Mouse (Mus musculus): ENCODE measurements around the gene 1700028K03Rik.

Gene 1700028K03Rik

DNA sequence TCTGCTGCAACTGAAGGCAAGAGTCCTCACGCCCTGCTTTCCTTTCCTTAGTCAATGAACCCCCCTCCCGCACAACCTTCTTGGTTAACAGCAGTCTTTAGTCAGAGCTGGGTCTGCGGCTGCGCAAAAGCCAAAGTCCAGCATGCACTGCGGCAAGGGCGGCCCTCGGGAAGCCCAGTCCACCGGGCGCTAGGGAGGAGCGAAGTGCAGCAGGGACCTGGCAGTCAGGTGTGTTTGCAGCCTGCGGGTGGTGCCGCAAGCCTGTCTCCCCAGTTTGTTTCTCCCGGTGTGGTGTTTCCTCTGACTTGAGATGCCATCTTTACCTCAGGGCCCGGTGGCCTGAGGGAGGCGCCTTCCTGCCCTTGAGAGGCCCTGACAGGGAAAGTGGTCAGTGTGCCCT lies at the start of gene 1700028K03Rik:
1700028K03Rik (plus strand) TSS at position 129 of the 400 bp plus-strand sequence.
- no peak for ATAC-seq (ENCODE audit: low TSS enrichment)

DNA sequence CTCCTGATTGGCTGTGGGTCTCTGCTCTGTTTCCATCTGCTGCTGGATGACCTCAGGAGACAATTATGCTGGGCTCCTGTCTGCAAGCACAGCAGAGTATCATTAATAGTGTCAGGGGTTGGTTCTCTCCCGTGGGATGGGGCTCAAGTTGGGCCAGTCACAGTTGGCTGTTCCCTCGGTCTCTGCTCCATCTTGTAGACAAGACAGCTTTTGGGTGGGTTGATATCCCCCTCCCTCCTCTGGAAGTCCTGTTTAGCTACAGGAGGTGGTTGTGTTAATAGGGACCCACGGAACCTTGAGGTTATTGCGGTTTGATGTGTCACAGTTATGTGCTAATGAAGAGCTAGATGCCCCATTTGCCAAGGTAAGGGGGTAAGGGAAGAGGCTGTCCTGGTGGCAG lies 45.5 kb upstream of the 1700028K03Rik start:
- no peak for ATAC-seq (ENCODE audit: low TSS enrichment)

GRCm38 (mm10) chr5:107491036-107491435 lies 43.5 kb upstream of the 1700028K03Rik start:
- no peak for ATAC-seq (ENCODE audit: low TSS enrichment)

DNA sequence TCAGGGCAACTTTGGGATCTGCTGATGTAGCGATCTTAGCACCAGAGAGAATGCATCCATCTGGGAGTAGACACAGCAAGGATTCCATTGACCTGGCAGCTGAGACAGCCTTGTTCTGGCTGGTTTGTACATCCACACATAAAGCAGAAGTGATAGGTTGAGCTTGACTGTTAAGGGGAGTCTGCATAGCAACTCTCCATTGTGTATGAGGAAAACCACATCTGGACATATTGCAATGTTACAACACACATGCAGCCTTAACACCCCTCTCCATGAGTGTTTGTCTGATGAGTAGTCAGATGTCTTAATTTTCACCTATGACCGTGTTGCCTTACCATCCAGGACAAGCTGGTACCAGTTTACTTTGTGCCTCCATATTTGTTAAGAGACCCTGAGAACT lies 42.0 kb upstream of the 1700028K03Rik start:
- ATAC-seq (ENCODE audit: low TSS enrichment): no peak

- ATAC-seq (ENCODE audit: low TSS enrichment): no peak
These were observed 39.8 kb upstream of the 1700028K03Rik start for GRCm38 (mm10) chr5:107494759-107495158.

GRCm38 (mm10) chr5:107496047-107496446 lies 38.5 kb upstream of the 1700028K03Rik start:
- no peak for ATAC-seq (ENCODE audit: low TSS enrichment)

- peak; percentile 95 for ATAC-seq (ENCODE audit: low TSS enrichment)
These were observed 36.7 kb upstream of the 1700028K03Rik start for GRCm38 (mm10) chr5:107497519-107498501.

DNA sequence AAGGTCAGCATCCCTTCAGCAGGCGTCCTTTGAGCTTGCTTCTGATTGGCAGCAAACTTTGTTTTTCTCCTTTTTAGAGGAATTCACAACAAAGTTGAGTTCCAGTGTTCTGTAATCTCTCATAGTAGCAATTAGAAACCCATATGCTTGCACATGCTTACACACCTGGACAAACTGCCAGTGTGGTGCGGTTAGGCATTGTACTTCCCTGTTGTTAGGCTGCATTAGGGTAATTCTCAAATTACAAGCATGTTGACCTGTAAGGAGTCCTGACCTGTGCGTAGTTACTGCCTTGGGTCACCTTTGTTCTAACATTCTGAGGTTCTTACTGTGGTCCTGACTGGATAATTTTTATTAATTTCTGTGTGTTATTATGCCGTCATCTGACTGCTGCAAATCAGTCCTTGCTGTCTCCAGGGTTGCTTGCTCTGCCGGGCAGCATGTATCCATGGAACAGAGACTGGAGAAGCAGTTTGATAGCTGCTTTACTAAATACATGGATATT lies 35.7 kb upstream of the 1700028K03Rik start:
- ATAC-seq (ENCODE audit: low TSS enrichment): no peak

DNA sequence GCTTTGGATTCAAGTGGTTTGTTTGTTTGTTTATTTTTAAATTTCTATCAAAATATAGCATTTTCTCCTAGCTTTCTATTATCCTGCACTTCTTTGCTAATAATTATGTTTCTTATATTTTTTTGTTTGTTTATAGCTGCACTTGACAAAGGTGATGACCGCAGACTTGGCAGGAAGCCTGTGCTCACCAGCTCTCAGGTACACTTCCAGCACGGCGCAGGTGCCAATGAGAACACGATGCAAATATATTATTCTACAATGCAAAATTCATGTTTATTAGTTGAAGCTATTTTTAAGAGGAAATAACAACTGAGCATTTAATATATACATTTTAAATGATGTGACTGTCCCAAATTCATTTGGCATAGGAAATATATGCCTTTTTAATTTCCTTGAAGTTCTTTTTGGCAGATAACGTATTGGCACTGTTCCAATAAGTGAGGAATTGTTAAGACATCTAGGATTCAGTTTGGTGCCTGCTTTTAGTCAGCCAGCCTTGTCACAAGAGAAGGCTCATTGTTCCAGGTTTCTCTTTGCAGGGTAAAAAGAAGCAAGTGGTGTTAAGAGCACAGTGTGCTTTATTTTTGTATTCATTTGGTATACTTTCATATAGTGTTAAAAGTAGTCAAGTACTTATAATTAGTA lies 34.5 kb upstream of the 1700028K03Rik start:
- ATAC-seq (ENCODE audit: low TSS enrichment): no peak

GRCm38 (mm10) chr5:107500741-107501140 lies 33.8 kb upstream of the 1700028K03Rik start:
- no peak for ATAC-seq (ENCODE audit: low TSS enrichment)

GRCm38 (mm10) chr5:107507321-107507720 lies 27.2 kb upstream of the 1700028K03Rik start, which contains the start of gene Gm42669:
TSS of gene Gm42669 (plus strand) at chr5:107507621.
- ATAC-seq (ENCODE audit: low TSS enrichment): no peak

DNA sequence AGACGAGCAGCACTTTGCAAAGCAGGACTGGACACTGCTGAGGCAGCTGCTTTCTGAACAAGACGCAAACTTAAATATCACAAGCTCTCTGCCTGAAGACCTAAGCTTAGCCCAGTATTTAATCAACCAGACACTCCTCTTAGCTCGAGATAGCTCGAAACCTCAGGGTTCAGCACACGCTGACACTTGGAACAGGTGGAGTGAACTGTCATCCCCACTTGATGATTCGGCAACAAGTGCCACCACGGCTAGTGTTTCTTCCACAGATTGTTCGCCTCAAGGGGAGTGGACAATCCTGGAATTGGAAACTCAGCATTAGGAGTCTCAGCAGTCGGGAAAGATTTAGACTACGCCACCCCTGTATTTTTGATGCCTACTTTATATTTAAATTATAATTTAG lies 24.0 kb upstream of the 1700028K03Rik start:
- ATAC-seq (ENCODE audit: low TSS enrichment): no peak

DNA sequence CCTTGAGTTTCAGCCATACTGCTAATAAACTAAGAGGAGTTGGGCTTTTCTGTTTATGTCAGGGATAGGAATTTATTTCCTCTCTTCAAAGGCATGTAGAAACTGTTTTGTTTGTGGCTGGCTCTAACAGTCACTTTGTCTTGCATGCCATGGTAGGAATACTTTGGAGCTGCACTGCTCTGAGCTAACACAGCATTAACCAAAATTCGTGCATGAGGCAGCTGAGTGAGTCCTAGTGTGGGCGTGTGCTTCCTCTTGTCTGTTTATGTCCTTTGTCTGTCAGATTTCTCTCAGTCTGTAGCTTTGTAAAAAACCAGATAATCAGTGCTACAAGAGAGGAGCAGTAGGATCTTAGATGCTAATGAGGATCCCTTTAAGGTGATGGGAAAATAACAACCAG lies 23.2 kb upstream of the 1700028K03Rik start:
- peak; percentile 19; the same call in 1 of the 2 replicates for ATAC-seq (ENCODE audit: low TSS enrichment)

GRCm38 (mm10) chr5:107513583-107513982 lies 20.9 kb upstream of the 1700028K03Rik start:
- peak; percentile 36 for ATAC-seq (ENCODE audit: low TSS enrichment)

DNA sequence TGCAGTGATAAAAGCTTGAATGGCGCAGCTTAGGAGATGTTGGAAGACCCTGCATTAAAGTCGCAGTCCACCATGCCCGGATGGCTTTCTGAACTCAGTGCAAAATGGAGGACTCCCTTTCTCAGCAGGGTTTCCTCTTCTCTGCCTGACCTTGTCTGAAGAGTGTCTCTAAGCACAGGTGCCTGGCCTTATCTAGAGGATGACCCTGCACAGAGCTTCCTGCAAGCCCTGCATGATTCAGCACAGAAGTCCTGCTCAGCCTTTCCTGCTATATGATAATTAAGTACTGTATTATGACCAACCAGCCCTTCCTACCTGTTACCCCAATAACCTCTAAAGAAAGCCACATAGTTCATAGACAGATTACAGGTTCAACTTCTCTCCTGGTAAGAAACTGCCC lies 19.1 kb upstream of the 1700028K03Rik start:
- ATAC-seq (ENCODE audit: low TSS enrichment): no peak

- peak; percentile 62 for ATAC-seq (ENCODE audit: low TSS enrichment)
These were observed 18.4 kb upstream of the 1700028K03Rik start for GRCm38 (mm10) chr5:107516087-107516486.

DNA sequence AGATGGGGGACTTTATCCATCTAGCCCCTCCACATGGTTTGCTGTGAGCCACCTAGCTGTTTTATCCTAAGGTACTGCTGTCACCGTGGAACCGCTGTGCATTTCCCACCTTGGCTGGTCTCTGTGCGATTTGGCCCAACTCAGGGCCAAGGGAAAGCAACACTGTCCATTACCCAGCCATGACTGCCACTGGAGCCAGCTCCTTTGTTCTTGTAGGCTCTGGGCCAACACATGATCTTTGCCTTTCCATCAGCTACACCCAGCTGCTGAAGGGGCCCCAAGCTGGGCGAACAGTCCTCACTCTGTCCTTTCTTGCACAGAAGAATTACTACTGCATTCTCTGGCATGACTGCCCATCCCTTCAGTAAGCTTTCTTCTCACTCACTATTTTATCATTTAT lies 15.9 kb upstream of the 1700028K03Rik start:
- no peak for ATAC-seq (ENCODE audit: low TSS enrichment)

DNA sequence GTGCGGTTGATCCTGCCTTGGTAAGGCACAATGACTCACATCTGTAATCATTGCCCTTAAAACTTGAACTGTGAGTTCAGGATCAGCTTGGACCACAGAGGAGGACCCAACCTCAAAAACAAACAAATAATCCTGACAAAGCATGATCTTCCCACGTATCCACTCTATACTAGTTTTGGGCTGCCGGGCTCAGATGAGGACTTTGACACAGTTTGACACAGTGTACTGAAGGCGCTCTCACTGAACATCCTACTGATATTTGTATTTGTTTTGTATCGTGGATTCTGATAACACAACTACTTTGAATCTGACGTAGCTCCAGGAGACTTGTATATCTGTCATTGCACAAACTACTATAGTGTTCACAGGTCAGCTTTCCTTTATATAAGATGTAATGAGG lies 13.1 kb upstream of the 1700028K03Rik start:
- ATAC-seq (ENCODE audit: low TSS enrichment): peak; percentile 5; the same call in 1 of the 2 replicates

- ATAC-seq (ENCODE audit: low TSS enrichment): peak; percentile 87
These were observed 12.6 kb upstream of the 1700028K03Rik start for GRCm38 (mm10) chr5:107521897-107522296.

DNA sequence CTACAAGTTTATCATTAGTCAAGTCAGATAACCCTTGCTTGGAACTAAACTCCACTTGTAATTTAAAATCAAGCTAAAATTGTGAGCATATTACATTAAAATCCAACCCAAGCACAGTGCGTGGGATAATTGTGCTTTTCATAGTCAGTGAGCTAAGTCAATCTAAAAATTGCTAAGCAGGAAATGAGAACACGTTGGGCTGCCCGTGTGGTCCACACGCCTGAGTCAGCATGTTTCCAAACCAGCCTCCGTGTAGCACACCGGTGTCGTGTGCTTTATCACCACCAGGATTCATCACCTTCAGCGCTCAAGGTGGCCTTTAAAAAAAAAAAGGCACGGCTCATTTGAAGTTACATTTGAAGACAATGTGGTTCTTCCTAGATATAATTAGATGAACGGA lies 10.2 kb upstream of the 1700028K03Rik start:
- ATAC-seq (ENCODE audit: low TSS enrichment): peak; percentile 64

- no peak for ATAC-seq (ENCODE audit: low TSS enrichment)
These were observed 5.7 kb upstream of the 1700028K03Rik start for GRCm38 (mm10) chr5:107528856-107529255.

- no peak for ATAC-seq (ENCODE audit: low TSS enrichment)
These were observed 919 bp upstream of the 1700028K03Rik start for GRCm38 (mm10) chr5:107533590-107533989.

Data from frontal cortex, adult (tissue).